Mouse (Mus musculus) kidney, embryonic 14.5 days (tissue): ENCODE data around the gene Itfg2. TPM values are rescaled to one million over a fixed set of nuclear protein-coding genes. Genes with fewer than 3 reads are reported as not detected.

Experiments used
- ATAC-seq: fragments of 200-750 bp; cut with Nextera tagmentation; 2 replicates; pipeline ENCODE4 v1.8.0; 2017; ENCODE audit warnings: moderate number of reproducible peaks, mild to moderate bottlenecking, moderate TSS enrichment, moderate library complexity; ENCODE audit not compliant: low FRiP score, low TSS enrichment
- H3K27ac ChIP-seq: fragments of 300-500 bp; sonication (generic); 2 replicates; pipeline ENCODE4 v1.5.1; 2014; ENCODE audit warnings: low read depth, mild to moderate bottlenecking, low read length, moderate library complexity, mixed read lengths
- H3K27me3 ChIP-seq: fragments of 300-500 bp; sonication (generic); 2 replicates; pipeline ENCODE4 v1.6.1; 2014; ENCODE audit warnings: mild to moderate bottlenecking, low read length; ENCODE audit not compliant: control insufficient read depth, insufficient read depth
- H3K36me3 ChIP-seq: fragments of 300-500 bp; sonication (generic); 2 replicates; pipeline ENCODE4 v1.6.1; 2014; ENCODE audit warnings: low read length, mixed read lengths; ENCODE audit not compliant: control insufficient read depth, insufficient read depth
- H3K4me1 ChIP-seq: fragments of 300-500 bp; sonication (generic); 2 replicates; pipeline ENCODE4 v1.6.1; 2014; ENCODE audit warnings: low read length, mixed read lengths; ENCODE audit not compliant: control insufficient read depth, insufficient read depth
- H3K4me2 ChIP-seq: fragments of 300-500 bp; sonication (generic); replicated peaks from 2 replicates; pipeline ENCODE4 v1.6.1; 2014; ENCODE audit warnings: low read depth, mild to moderate bottlenecking, low read length
- H3K4me3 ChIP-seq: fragments of 300-500 bp; sonication (generic); 2 replicates; pipeline ENCODE4 v1.5.1; 2014; ENCODE audit warnings: mild to moderate bottlenecking, low read length
- H3K9ac ChIP-seq: fragments of 300-500 bp; sonication (generic); 2 replicates; pipeline ENCODE4 v1.6.1; 2014; ENCODE audit warnings: low read depth, mild to moderate bottlenecking, low read length, moderate library complexity
- H3K9me3 ChIP-seq: fragments of 300-500 bp; sonication (generic); 2 replicates; pipeline ENCODE4 v1.6.1; 2016; ENCODE audit warnings: low read length; ENCODE audit not compliant: control insufficient read depth
- WGBS: fragments of 180-500 bp; shearing (Covaris S2); extraction: QIAGEN DNeasy Blood & Tissue Kit; methylation state at CpG from one replicate; pipeline ENCODE4 v1.1.7; 2014; 5-methylcytosine and 5-hydroxymethylcytosine counted together
- polyA plus RNA-seq: library from polyadenylated mRNA; unstranded; fragments of >200 nt; fragmentation: Nextera tagmentation; extraction: Ambion mirVana; gene quantifications from 2 replicates; pipeline ENCODE4 v1.2.1, GENCODE M21; 2014

Gene Itfg2
- polyA plus RNA-seq, 1 experiment from 2014 or later, result 35.7 TPM

- ATAC-seq, result peak; percentile 91
- under 1% methylated on average over 64 of the region's 76 CpGs for whole genome bisulfite sequencing
- H3K9ac ChIP-seq, result peak within 1 kb of the TSS; percentile 90
These were observed 62.2 kb downstream of the Itfg2 start, which contains the start of the genes Rhno1 and Foxm1 for GRCm38 (mm10) chr6:128362381-128363006. Gene Rhno1 (minus strand): TSS chr6:128362911. Gene Foxm1 (plus strand): TSS chr6:128362967.

GRCm38 (mm10) chr6:128361901-128362300, 62.8 kb downstream of the Itfg2 start:
- 19% methylated on average over 9 of the region's 9 CpGs for WGBS

More at GRCm38 (mm10) chr6:128362381-128363006, 62.2 kb downstream of the Itfg2 start, which contains the start of the genes Rhno1 and Foxm1:
- Histone ChIP-seq H3K36me3 (peaks cover 36% of the 10 kb centered on the region), H3K4me3 (peak within 1 kb of the TSS; percentile 94), H3K4me2 (peak within 1 kb of the TSS; percentile 78), H3K27ac (peak within 1 kb of the TSS; percentile 92), H3K4me1 (peaks cover 16% of the 10 kb centered on the region), H3K27me3 (no peaks in the 10 kb centered on the region), H3K9me3 (no peaks in the 10 kb centered on the region)

More at GRCm38 (mm10) chr6:128361901-128362300, 62.8 kb downstream of the Itfg2 start:
- Histone ChIP-seq H3K27ac (peak overlapping the region; percentile 92), H3K4me1 (peaks cover 16% of the 10 kb centered on the region), H3K36me3 (peaks cover 36% of the 10 kb centered on the region), H3K27me3 (no peaks in the 10 kb centered on the region), H3K9ac (peak overlapping the region; percentile 90), H3K9me3 (no peaks in the 10 kb centered on the region), H3K4me3 (peak overlapping the region; percentile 94), H3K4me2 (peak overlapping the region; percentile 78)
- no peak for ATAC-seq

Other genes with a start within 250 kb of the Itfg2 start
- 1.5 and 2.2 TPM in 2 replicates for gene Tead4, start 124.1 kb downstream of the Itfg2 start, polyA plus RNA-seq
- 22.3 and 28.1 TPM in 2 replicates for gene Tulp3, start 69.1 kb downstream of the Itfg2 start, polyA plus RNA-seq
- 132 and 137 TPM in 2 replicates for gene Rhno1, start 62.0 kb downstream of the Itfg2 start, polyA plus RNA-seq
- 26.7 and 48.2 TPM in 2 replicates for gene Foxm1, start 62.0 kb downstream of the Itfg2 start, polyA plus RNA-seq
- 0.26 and 0.60 TPM in 2 replicates for gene Tex52, start 49.5 kb downstream of the Itfg2 start, polyA plus RNA-seq
- gene Gm44596, start 49.4 kb downstream of the Itfg2 start, polyA plus RNA-seq, result not detected in 2 replicates
- 13.3 and 17.9 TPM in 2 replicates for gene Nrip2, start 25.6 kb downstream of the Itfg2 start, polyA plus RNA-seq
- 400 and 513 TPM in 2 replicates for gene Fkbp4, start 13.7 kb upstream of the Itfg2 start, polyA plus RNA-seq
- gene Pzp, start 101.8 kb upstream of the Itfg2 start, polyA plus RNA-seq, result 0.07 and 1.0 TPM in 2 replicates
- 0.26 and 0.30 TPM in 2 replicates for gene A2ml1, start 156.7 kb upstream of the Itfg2 start, polyA plus RNA-seq
- 0.46 TPM in 1 of 2 replicates, not detected in the other for gene Klrb1a, start 198.6 kb upstream of the Itfg2 start, polyA plus RNA-seq
- gene Clec2h, start 237.5 kb upstream of the Itfg2 start, polyA plus RNA-seq, result 0.11 TPM in 1 of 2 replicates, not detected in the other